Mouse (Mus musculus) CH12.LX (cell line): ENCODE measurements at regions not wholly inside any gene's neighbourhood (a gene's known extent, or its start where the extent isn't known, plus 50 kb on each side); places are given as distances from the start of the nearest gene placed in this dataset.

Experiments
- DNase-seq: peaks from one replicate; pipeline ENCODE4 v3.0.0-alpha.2; 2013; ENCODE audit errors: extremely low read depth
- H3K27ac ChIP-seq: 2 replicates; pipeline ENCODE4 v1.5.1; 2012; ENCODE audit warnings: low read depth, mild to moderate bottlenecking, control low read depth, moderate library complexity; ENCODE audit not compliant: insufficient read depth
- H3K27me3 ChIP-seq: replicated peaks from 2 replicates; pipeline ENCODE3; 2012; ENCODE audit warnings: inconsistent platforms
- H3K36me3 ChIP-seq, 2 experiments: replicated peaks in 1 of 2; 2 replicates each; pipeline versions ENCODE3 to v1.6.1; 2012; ENCODE audit warnings: inconsistent platforms in 1 of 2, low read length in 1 of 2, mild to moderate bottlenecking in 1 of 2, mixed read lengths in 1 of 2, moderate library complexity in 1 of 2; ENCODE audit not compliant: control insufficient read depth in 1 of 2, insufficient read depth in 1 of 2
- H3K4me1 ChIP-seq, 2 experiments: 2 replicates each; pipeline ENCODE4 v1.6.1; 2012; ENCODE audit warnings: inconsistent platforms in 1 of 2, moderate library complexity in 1 of 2; ENCODE audit not compliant: insufficient read depth in 2 of 2, control insufficient read depth in 1 of 2
- H3K4me2 ChIP-seq: 2 replicates; pipeline ENCODE4 v1.6.1; 2012; ENCODE audit warnings: low read depth, mild to moderate bottlenecking, control low read depth; ENCODE audit not compliant: poor library complexity, insufficient read depth, severe bottlenecking
- H3K4me3 ChIP-seq, 3 experiments: fragments of 150-350 bp in 1 of 3; sonication (generic) in 1 of 3; replicated peaks in 1 of 3; 2 replicates each; pipeline versions ENCODE3 to v1.5.1; 2011 to 2012; ENCODE audit warnings: low read depth in 2 of 3, low read length in 2 of 3, mild to moderate bottlenecking in 2 of 3, moderate library complexity in 2 of 3, control low read depth in 1 of 3, improper control_type of control experiment in 1 of 3, inconsistent platforms in 1 of 3, mixed read lengths in 1 of 3; ENCODE audit not compliant: poor library complexity in 1 of 3
- H3K79me2 ChIP-seq: replicated peaks from 2 replicates; pipeline ENCODE4 v1.6.1; 2012; ENCODE audit warnings: mild to moderate bottlenecking, moderate library complexity; ENCODE audit not compliant: control insufficient read depth, poor library complexity, insufficient read depth, severe bottlenecking; ENCODE audit errors: extremely low read depth
- H3K9ac ChIP-seq: 2 replicates; pipeline ENCODE4 v1.6.1; 2012; ENCODE audit warnings: low read depth, mild to moderate bottlenecking, control low read depth, moderate library complexity; ENCODE audit not compliant: insufficient read depth
- H3K9me3 ChIP-seq: replicated peaks from 2 replicates; pipeline ENCODE3; 2012; ENCODE audit warnings: low read length, inconsistent platforms, mixed read lengths
- CHD2 ChIP-seq: IDR thresholded peaks from 2 replicates; pipeline ENCODE4 v1.6.1; 2011; ENCODE audit warnings: low read length, improper control_type of control experiment
- ELF1 ChIP-seq: IDR thresholded peaks from 2 replicates; pipeline ENCODE4 v1.6.1; 2014; ENCODE audit warnings: low read depth, mild to moderate bottlenecking, inconsistent platforms, low read length, improper control_type of control experiment
- ETS1 ChIP-seq: conservative IDR thresholded peaks from 2 replicates; pipeline ENCODE4 v1.6.1; 2012; ENCODE audit warnings: low read depth, mild to moderate bottlenecking, inconsistent platforms, low read length, improper control_type of control experiment, moderate library complexity
- GABPA ChIP-seq: IDR thresholded peaks from 2 replicates; pipeline ENCODE4 v1.6.1; 2012; ENCODE audit warnings: low read depth, low read length, improper control_type of control experiment, inconsistent platforms; ENCODE audit not compliant: insufficient replicate concordance
- IRF4 ChIP-seq: IDR thresholded peaks from 2 replicates; pipeline ENCODE4 v1.6.1; 2014; ENCODE audit warnings: low read depth, mild to moderate bottlenecking, inconsistent platforms, low read length, improper control_type of control experiment
- JUN ChIP-seq: IDR thresholded peaks from 2 replicates; pipeline ENCODE4 v1.6.1; 2011; ENCODE audit warnings: low read depth, mild to moderate bottlenecking, low read length, improper control_type of control experiment, moderate library complexity; ENCODE audit not compliant: insufficient read depth
- JUND ChIP-seq: conservative IDR thresholded peaks from 2 replicates; pipeline ENCODE4 v1.6.1; 2011; ENCODE audit warnings: low read depth, low read length, improper control_type of control experiment
- KAT2A ChIP-seq: IDR thresholded peaks from 2 replicates; pipeline ENCODE4 v1.6.1; 2012; ENCODE audit warnings: low read length, improper control_type of control experiment, inconsistent platforms; ENCODE audit not compliant: insufficient replicate concordance
- MAFK ChIP-seq: IDR thresholded peaks from 2 replicates; pipeline ENCODE4 v1.6.1; 2011; ENCODE audit warnings: low read length, improper control_type of control experiment; ENCODE audit not compliant: insufficient replicate concordance
- MAX ChIP-seq: IDR thresholded peaks from 2 replicates; pipeline ENCODE4 v1.6.1; 2011; ENCODE audit warnings: low read length, improper control_type of control experiment
- MEF2A ChIP-seq: IDR thresholded peaks from 2 replicates; pipeline ENCODE4 v1.6.1; 2014; ENCODE audit warnings: low read depth, mild to moderate bottlenecking, inconsistent platforms, low read length, improper control_type of control experiment, borderline replicate concordance
- MXI1 ChIP-seq: IDR thresholded peaks from 2 replicates; pipeline ENCODE4 v1.6.1; 2011; ENCODE audit warnings: mild to moderate bottlenecking, low read depth, low read length, improper control_type of control experiment
- NELFE ChIP-seq: IDR thresholded peaks from 2 replicates; pipeline ENCODE4 v1.6.1; 2011; ENCODE audit warnings: low read depth, low read length, improper control_type of control experiment
- NRF1 ChIP-seq: IDR thresholded peaks from 2 replicates; pipeline ENCODE4 v1.6.1; 2014; ENCODE audit warnings: low read depth, mild to moderate bottlenecking, inconsistent platforms, low read length, improper control_type of control experiment, moderate library complexity
- PAX5 ChIP-seq: IDR thresholded peaks from 2 replicates; pipeline ENCODE4 v1.6.1; 2012; ENCODE audit warnings: low read length, inconsistent platforms, mixed read lengths
- POLR2A ChIP-seq: IDR thresholded peaks from 2 replicates; pipeline ENCODE4 v1.6.1; 2011; ENCODE audit warnings: low read depth, mild to moderate bottlenecking, improper control_type of control experiment, low read length
- POLR2AphosphoS2 ChIP-seq: IDR thresholded peaks from 2 replicates; pipeline ENCODE4 v1.6.1; 2011; ENCODE audit warnings: low read depth, low read length, improper control_type of control experiment
- TBP ChIP-seq: conservative IDR thresholded peaks from 2 replicates; pipeline ENCODE4 v1.6.1; 2011; ENCODE audit warnings: low read depth, low read length, improper control_type of control experiment
- TCF12 ChIP-seq: IDR thresholded peaks from 2 replicates; pipeline ENCODE4 v1.6.1; 2014; ENCODE audit warnings: low read depth, mild to moderate bottlenecking, inconsistent platforms, low read length, improper control_type of control experiment
- USF1 ChIP-seq: IDR thresholded peaks from 2 replicates; pipeline ENCODE4 v1.6.1; 2014; ENCODE audit warnings: low read depth, mild to moderate bottlenecking, inconsistent platforms, low read length, improper control_type of control experiment
- USF2 ChIP-seq: conservative IDR thresholded peaks from 2 replicates; pipeline ENCODE4 v1.6.1; 2011; ENCODE audit warnings: low read depth, low read length, improper control_type of control experiment
- ZKSCAN1 ChIP-seq: IDR thresholded peaks from 2 replicates; pipeline ENCODE4 v1.6.1; 2012; ENCODE audit warnings: low read depth, inconsistent platforms, low read length, improper control_type of control experiment, borderline replicate concordance
- ZMIZ1 ChIP-seq: IDR thresholded peaks from 2 replicates; pipeline ENCODE4 v1.6.1; 2012; ENCODE audit warnings: low read depth, mild to moderate bottlenecking, inconsistent platforms, low read length, improper control_type of control experiment
- ZNF384 ChIP-seq: IDR thresholded peaks from 2 replicates; pipeline ENCODE4 v1.6.1; 2012; ENCODE audit warnings: low read depth, low read length, improper control_type of control experiment, inconsistent platforms
- dilution Hi-C: fragments of 300-500 bp; cut with MboI; formaldehyde crosslinking; loops from 2 replicates; pipeline ENCODE4 v1.14.3; 2020; ENCODE audit warnings: low sequenced_read_pairs; ENCODE audit not compliant: extremely low pct_unique_long_range_greater_than_20kb, extremely low pct_ligation_motif_present
- in situ Hi-C: fragments of 300-500 bp; cut with MboI; formaldehyde crosslinking; loops from 3 replicates; pipeline ENCODE4 v1.14.3; 2019; ENCODE audit warnings: low sequenced_read_pairs, low pct_ligation_motif_present, low pct_unique_long_range_greater_than_20kb, mixed read lengths

GRCm38 (mm10) chr5:141131036-141131435, 110.3 kb upstream of the Sdk1 start:
- in situ Hi-C loops = no loop called here
- no peaks in the 10 kb centered on the region for H3K36me3 ChIP-seq
- H3K27ac ChIP-seq = no peak overlapping the region
- no peaks in the 10 kb centered on the region for H3K79me2 ChIP-seq
- no peak overlapping the region for H3K4me3 ChIP-seq
- H3K27me3 ChIP-seq = no peaks in the 10 kb centered on the region
- no peaks in the 10 kb centered on the region for H3K9me3 ChIP-seq
- H3K4me2 ChIP-seq = no peak overlapping the region
- no peak overlapping the region for H3K9ac ChIP-seq
- TF ChIP-seq MAFK = no peak
- TF ChIP-seq KAT2A = no peak
- TF ChIP-seq JUND = no peak
- TF ChIP-seq NRF1 = no peak
- TF ChIP-seq IRF4 = no peak
- no peak for TF ChIP-seq TCF12
- no peak for TF ChIP-seq MEF2A
- TF ChIP-seq ZNF384 = no peak
- peaks cover 0 to 4% of the 10 kb centered on the region in 2 experiments; a peak in 1 of 4 replicates for H3K4me1 ChIP-seq
- dilution Hi-C loops = no loop called here
- DNase-seq = no peak

- H3K9me3 ChIP-seq = no peaks in the 10 kb centered on the region
These were observed 109.4 kb upstream of the Sdk1 start for GRCm38 (mm10) chr5:141131906-141132305.

GRCm38 (mm10) chr5:141136239-141136638, 105.1 kb upstream of the Sdk1 start:
- in situ Hi-C loops (no loop called here), dilution Hi-C loops (no loop called here)

More at GRCm38 (mm10) chr5:141131906-141132305, 109.4 kb upstream of the Sdk1 start:
- H3K79me2 ChIP-seq = no peaks in the 10 kb centered on the region
- H3K4me2 ChIP-seq = no peak overlapping the region
- H3K27ac ChIP-seq = no peak overlapping the region
- TF ChIP-seq PAX5 = no peak
- no peak for TF ChIP-seq TBP
- no peak for TF ChIP-seq MAX
- no peak for TF ChIP-seq NELFE
- no peak for TF ChIP-seq POLR2AphosphoS2
- no peak for TF ChIP-seq USF2
- TF ChIP-seq POLR2A = no peak
- no peak for TF ChIP-seq TCF12
- TF ChIP-seq GABPA = no peak
- no peak for TF ChIP-seq ZMIZ1
- TF ChIP-seq JUND = no peak
- TF ChIP-seq JUN = no peak
- no peak for TF ChIP-seq ELF1
- no peak for TF ChIP-seq ZKSCAN1
- TF ChIP-seq CHD2 = no peak
- TF ChIP-seq MXI1 = no peak
- TF ChIP-seq, all 38 proteins: peak for 0
- DNase-seq = no peak
- Histone ChIP-seq H3K4me1 (peaks cover 0 to 4% of the 10 kb centered on the region in 2 experiments; a peak in 1 of 4 replicates), H3K9ac (no peak overlapping the region), H3K36me3 (no peaks in the 10 kb centered on the region), H3K4me3 (no peak overlapping the region), H3K27me3 (no peaks in the 10 kb centered on the region)
- dilution Hi-C loops (no loop called here), in situ Hi-C loops (no loop called here)

More at GRCm38 (mm10) chr5:141136239-141136638, 105.1 kb upstream of the Sdk1 start:
- Histone ChIP-seq H3K4me2 (no peak overlapping the region), H3K27ac (no peak overlapping the region), H3K4me1 (peaks cover 3 to 4% of the 10 kb centered on the region in 2 experiments; a peak in 2 of 4 replicates)
- TF ChIP-seq ETS1 (no peak), USF1 (no peak)
- TF ChIP-seq, all 38 proteins: peak for 0
- H3K9me3 ChIP-seq = no peaks in the 10 kb centered on the region
- H3K79me2 ChIP-seq = no peaks in the 10 kb centered on the region
- no peaks in the 10 kb centered on the region for H3K27me3 ChIP-seq
- DNase-seq = no peak
- no peaks in the 10 kb centered on the region for H3K36me3 ChIP-seq
- H3K4me3 ChIP-seq = no peak overlapping the region
- H3K9ac ChIP-seq = no peak overlapping the region
